Mouse (Mus musculus) heart, adult 2 months (tissue): Measurements from ENCODE around the gene Msto1.

Experiments
- CTCF ChIP-seq: fragments of 200-600 bp; IDR thresholded peaks from 2 replicates; pipeline ENCODE4 v1.8.1; 2022; ENCODE audit warnings: antibody characterized with exemption, mild to moderate bottlenecking, moderate library complexity
- EP300 ChIP-seq: fragments of 200-500 bp; IDR thresholded peaks from 2 replicates; pipeline ENCODE4 v1.6.1; 2011; ENCODE audit warnings: low read depth, low read length, control low read depth; ENCODE audit not compliant: insufficient read depth
- POLR2A ChIP-seq: fragments of 200-500 bp; IDR thresholded peaks from 2 replicates; pipeline ENCODE4 v1.6.1; 2011; ENCODE audit warnings: mild to moderate bottlenecking, low read depth, low read length, control low read depth; ENCODE audit not compliant: insufficient read depth

DNA sequence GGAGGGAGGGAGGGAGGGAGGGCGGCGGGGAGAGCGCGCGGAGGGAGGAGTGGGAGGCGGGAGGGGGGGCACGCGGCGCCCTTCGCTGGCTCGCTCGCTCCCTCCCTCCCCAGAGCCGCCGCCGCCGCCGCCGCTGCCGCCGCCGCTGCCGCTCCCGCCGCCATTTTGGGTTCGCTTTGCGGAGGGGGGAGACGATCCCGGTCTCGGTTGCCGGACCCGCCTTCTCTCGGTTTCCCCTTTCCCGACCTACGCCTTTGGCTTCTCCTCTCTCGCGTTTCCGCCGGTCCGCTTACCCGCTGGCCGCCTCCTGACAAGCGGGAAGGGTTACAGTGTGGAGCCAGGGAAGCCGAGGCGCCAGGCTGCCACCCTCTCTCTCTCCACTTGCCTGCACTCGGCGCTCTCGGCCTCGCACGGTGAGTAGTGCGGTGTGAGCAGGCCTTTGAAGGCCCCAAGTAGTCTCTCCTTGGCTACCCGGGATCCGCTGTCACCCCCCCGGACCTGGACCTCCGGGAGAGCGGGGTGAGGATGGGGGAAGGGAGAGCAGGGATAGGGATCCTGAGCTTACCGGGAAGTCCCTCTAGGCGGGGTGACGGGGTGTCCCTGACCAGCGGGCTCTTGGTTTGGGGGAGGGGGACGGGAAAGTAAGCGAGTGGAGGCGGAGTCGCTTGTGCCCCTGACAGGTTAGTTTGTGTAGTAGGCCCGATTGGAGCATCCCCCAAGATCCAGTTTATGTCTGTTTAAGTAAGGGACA is 37.0 kb upstream of the Msto1 start, which contains the start of the genes Ash1l and Dap3:
- TF ChIP-seq CTCF (peak; percentile 62), POLR2A (no peak; the same call in 1 of the 2 replicates), EP300 (no peak)
